Mouse (Mus musculus) hindbrain, embryonic 12.5 days (tissue): ENCODE measurements around the gene Nlrp4a. TPM values are rescaled to one million over a fixed set of nuclear protein-coding genes. Genes with fewer than 3 reads are reported as not detected.
"Not testable (repeated sequence)": the region's sequence is repeated elsewhere in the genome, so short reads cannot be mapped to it uniquely, and the experiment has no call there.

Experiments used
- ATAC-seq: fragments of 200-750 bp; cut with Nextera tagmentation; 2 replicates; pipeline ENCODE4 v1.8.0; 2017; ENCODE audit warnings: moderate TSS enrichment; ENCODE audit not compliant: low FRiP score
- H3K27ac ChIP-seq: fragments of 300-500 bp; sonication (generic); 2 replicates; pipeline ENCODE4 v1.5.1; 2016; ENCODE audit warnings: mild to moderate bottlenecking
- H3K27me3 ChIP-seq: fragments of 300-500 bp; sonication (generic); 2 replicates; pipeline ENCODE4 v1.6.1; 2016; ENCODE audit warnings: mild to moderate bottlenecking
- H3K36me3 ChIP-seq: fragments of 300-500 bp; sonication (generic); 2 replicates; pipeline ENCODE4 v1.6.1; 2016; ENCODE audit warnings: mild to moderate bottlenecking
- H3K4me1 ChIP-seq: fragments of 300-500 bp; sonication (generic); 2 replicates; pipeline ENCODE4 v1.6.1; 2016
- H3K4me2 ChIP-seq: fragments of 300-500 bp; sonication (generic); replicated peaks from 2 replicates; pipeline ENCODE4 v1.6.1; 2016; ENCODE audit warnings: mild to moderate bottlenecking
- H3K4me3 ChIP-seq: fragments of 300-500 bp; sonication (generic); 2 replicates; pipeline ENCODE4 v1.5.1; 2016; ENCODE audit warnings: mild to moderate bottlenecking
- H3K9ac ChIP-seq: fragments of 300-500 bp; sonication (generic); 2 replicates; pipeline ENCODE4 v1.6.1; 2016; ENCODE audit warnings: mild to moderate bottlenecking, moderate library complexity
- H3K9me3 ChIP-seq: fragments of 300-500 bp; sonication (generic); replicated peaks from 2 replicates; pipeline ENCODE4 v1.6.1; 2016; ENCODE audit warnings: mild to moderate bottlenecking
- WGBS: fragments of 180-500 bp; shearing (Covaris S2); methylation state at CpG from one replicate; pipeline ENCODE4 v1.1.7; 2016; 5-methylcytosine and 5-hydroxymethylcytosine counted together
- polyA plus RNA-seq: library from polyadenylated mRNA; unstranded; fragments of >200 nt; fragmentation: Nextera tagmentation; extraction: Ambion mirVana; gene quantifications from 2 replicates; pipeline ENCODE4 v1.2.1, GENCODE M21; 2016

The Nlrp4a gene
- polyA plus RNA-seq: not detected in 2 replicates

GRCm38 (mm10) chr7:26434813-26435212 is at the start of gene Nlrp4a:
Gene Nlrp4a (plus strand): TSS chr7:26435113.
- no peaks in the 10 kb centered on the region for H3K36me3 ChIP-seq
- H3K27ac ChIP-seq: no peak within 1 kb of the TSS
- no peaks in the 10 kb centered on the region for H3K27me3 ChIP-seq
- H3K9ac ChIP-seq: no peak within 1 kb of the TSS
- H3K4me1 ChIP-seq: no peaks in the 10 kb centered on the region
- 86% methylated on average over 5 of the region's 5 CpGs for WGBS
- 0 out of 2 replicates have a peak, but pooled peaks cover 3% of the 10 kb centered on the region for H3K9me3 ChIP-seq
- H3K4me3 ChIP-seq: no peak within 1 kb of the TSS
- ATAC-seq: no peak
- H3K4me2 ChIP-seq: no peak within 1 kb of the TSS

DNA sequence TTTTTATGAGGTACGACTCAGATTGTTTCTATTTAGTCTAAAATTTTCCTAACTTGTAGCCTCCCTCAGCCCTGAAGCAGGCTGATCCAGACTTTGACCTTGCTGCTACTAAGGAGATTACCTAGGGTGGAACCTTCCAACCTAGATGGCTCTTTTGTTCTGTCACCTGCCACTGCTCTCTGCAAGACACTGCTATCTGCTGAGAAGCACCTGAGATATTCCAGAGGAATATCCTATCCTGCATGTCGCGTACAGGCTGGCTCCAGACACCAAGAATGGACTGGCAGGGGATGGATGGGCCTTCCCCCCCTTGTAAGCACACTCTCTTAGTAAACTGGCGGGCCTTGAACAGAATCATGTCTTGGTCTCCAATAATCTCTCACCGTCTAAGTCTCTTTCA is 48.2 kb upstream of the Nlrp4a start:
- 84% methylated on average over 5 of the region's 5 CpGs for WGBS
- not testable (repeated sequence) for H3K4me2 ChIP-seq, H3K9me3 ChIP-seq, H3K4me3 ChIP-seq, ATAC-seq, H3K27ac ChIP-seq, H3K27me3 ChIP-seq, H3K36me3 ChIP-seq, H3K9ac ChIP-seq, H3K4me1 ChIP-seq

DNA sequence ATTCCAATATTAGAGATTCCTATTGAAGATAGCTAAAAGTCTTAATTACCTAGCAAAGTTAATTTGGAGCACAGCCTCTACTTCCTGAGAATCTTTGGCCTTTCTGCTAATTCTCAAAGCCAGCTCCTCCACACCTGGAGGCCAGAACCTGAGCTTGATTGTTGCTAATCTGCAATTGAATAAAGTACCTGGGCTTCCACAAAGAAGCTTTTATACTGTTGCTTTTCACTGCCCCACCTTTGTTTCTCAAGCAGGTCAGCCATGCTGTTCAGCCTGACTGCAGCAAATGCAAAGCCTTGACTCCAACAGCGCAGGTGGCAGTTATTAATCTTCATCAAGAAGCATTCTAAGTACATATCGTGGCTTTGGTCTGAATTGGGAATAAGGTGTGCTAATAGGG is 43.8 kb upstream of the Nlrp4a start:
- H3K4me1 ChIP-seq, H3K36me3 ChIP-seq, H3K9ac ChIP-seq, H3K27ac ChIP-seq, ATAC-seq, H3K27me3 ChIP-seq, H3K9me3 ChIP-seq, H3K4me3 ChIP-seq, H3K4me2 ChIP-seq: not testable (repeated sequence)
- WGBS: 77% methylated on average over 2 of the region's 2 CpGs

- not testable (repeated sequence) for H3K4me2 ChIP-seq, H3K9me3 ChIP-seq, H3K4me3 ChIP-seq, H3K4me1 ChIP-seq, H3K27ac ChIP-seq, ATAC-seq, H3K9ac ChIP-seq, H3K27me3 ChIP-seq, H3K36me3 ChIP-seq
- 87% methylated on average over 6 of the region's 6 CpGs for WGBS
Observed at GRCm38 (mm10) chr7:26391811-26392210, 43.1 kb upstream of the Nlrp4a start.

GRCm38 (mm10) chr7:26403600-26403999 is 31.3 kb upstream of the Nlrp4a start, which contains the start of gene Nlrp9c:
Gene Nlrp9c (minus strand): TSS chr7:26403700.
- not testable (repeated sequence) for H3K4me2 ChIP-seq, H3K4me1 ChIP-seq, ATAC-seq, H3K9ac ChIP-seq, H3K36me3 ChIP-seq, H3K4me3 ChIP-seq, H3K27me3 ChIP-seq, H3K27ac ChIP-seq
- WGBS: 69% methylated on average over 2 of the region's 2 CpGs
- H3K9me3 ChIP-seq: peaks cover 10% of the 10 kb centered on the region; the same call in 1 of the 2 replicates

GRCm38 (mm10) chr7:26476690-26477089 is 41.8 kb downstream of the Nlrp4a start:
- no peaks in the 10 kb centered on the region for H3K36me3 ChIP-seq
- no peaks in the 10 kb centered on the region for H3K4me1 ChIP-seq
- no peak overlapping the region for H3K9ac ChIP-seq
- H3K4me2 ChIP-seq: no peak overlapping the region
- H3K27ac ChIP-seq: no peak overlapping the region
- no peak for ATAC-seq
- H3K27me3 ChIP-seq: no peaks in the 10 kb centered on the region
- peaks cover 12% of the 10 kb centered on the region for H3K9me3 ChIP-seq
- no peak overlapping the region for H3K4me3 ChIP-seq

GRCm38 (mm10) chr7:26489514-26489913 is 54.6 kb downstream of the Nlrp4a start:
- H3K4me1 ChIP-seq, H3K36me3 ChIP-seq, ATAC-seq, H3K4me2 ChIP-seq, H3K9ac ChIP-seq, H3K27me3 ChIP-seq, H3K4me3 ChIP-seq, H3K27ac ChIP-seq, H3K9me3 ChIP-seq: not testable (repeated sequence)
- WGBS: 82% methylated on average over 18 of the region's 18 CpGs

Other genes with a start within 250 kb of the Nlrp4a start
- not detected in 2 replicates for gene Vmn1r184, start 174.8 kb upstream of the Nlrp4a start, polyA plus RNA-seq
- gene Cyp2a4, start 127.9 kb upstream of the Nlrp4a start, polyA plus RNA-seq: not detected in 2 replicates
- not detected in 2 replicates for gene Nlrp9c, start 31.4 kb upstream of the Nlrp4a start, polyA plus RNA-seq
- gene Nlrp9a, start 99.9 kb downstream of the Nlrp4a start, polyA plus RNA-seq: not detected in 2 replicates
- gene Vmn1r185, start 183.4 kb downstream of the Nlrp4a start, polyA plus RNA-seq: not detected in 2 replicates